Mouse (Mus musculus) heart, postnatal 0 days (tissue): Measurements from ENCODE around the gene Olfr1440. TPM values are rescaled to one million over a fixed set of nuclear protein-coding genes. Genes with fewer than 3 reads are reported as not detected.

Source experiments
- ATAC-seq: fragments of 200-750 bp; cut with Nextera tagmentation; 2 replicates; pipeline ENCODE4 v1.8.0; 2017; ENCODE audit warnings: low read depth, moderate number of reproducible peaks, moderate library complexity; ENCODE audit not compliant: insufficient read depth
- DNase-seq: peaks from one replicate; pipeline ENCODE4 v3.0.0-alpha.2; 2016; ENCODE audit warnings: low spot score
- H3K27ac ChIP-seq: fragments of 300-500 bp; sonication (generic); 2 replicates; pipeline ENCODE4 v1.5.1; 2014; ENCODE audit warnings: low read depth, mild to moderate bottlenecking
- H3K27me3 ChIP-seq: fragments of 300-500 bp; sonication (generic); 2 replicates; pipeline ENCODE4 v1.6.1; 2014; ENCODE audit warnings: low read length, mixed read lengths; ENCODE audit not compliant: control insufficient read depth, insufficient read depth
- H3K36me3 ChIP-seq: fragments of 300-500 bp; sonication (generic); replicated peaks from 2 replicates; pipeline ENCODE4 v1.6.1; 2014; ENCODE audit warnings: low read length, mixed read lengths; ENCODE audit not compliant: control insufficient read depth, insufficient read depth
- H3K4me1 ChIP-seq: fragments of 300-500 bp; sonication (generic); 2 replicates; pipeline ENCODE4 v1.6.1; 2014; ENCODE audit warnings: antibody characterized with exemption; ENCODE audit not compliant: control insufficient read depth, insufficient read depth
- H3K4me2 ChIP-seq: fragments of 300-500 bp; sonication (generic); 2 replicates; pipeline ENCODE4 v1.6.1; 2014; ENCODE audit warnings: low read depth, mild to moderate bottlenecking, low read length, moderate library complexity
- H3K4me3 ChIP-seq: fragments of 300-500 bp; sonication (generic); 2 replicates; pipeline ENCODE4 v1.5.1; 2014; ENCODE audit warnings: low read depth, low read length
- H3K9ac ChIP-seq: fragments of 300-500 bp; sonication (generic); replicated peaks from 2 replicates; pipeline ENCODE4 v1.6.1; 2014; ENCODE audit warnings: low read depth, low read length, mixed read lengths
- H3K9me3 ChIP-seq: fragments of 300-500 bp; sonication (generic); replicated peaks from 2 replicates; pipeline ENCODE4 v1.6.1; 2016; ENCODE audit warnings: low read length; ENCODE audit not compliant: control insufficient read depth
- CTCF ChIP-seq: IDR thresholded peaks from 2 replicates; pipeline ENCODE4 v1.5.1; 2016; ENCODE audit warnings: antibody characterized with exemption, control low read depth, low read depth
- EP300 ChIP-seq: IDR thresholded peaks from 2 replicates; pipeline ENCODE4 v1.6.1; 2016; ENCODE audit warnings: antibody characterized with exemption, low read depth
- WGBS: fragments of 180-500 bp; shearing (Covaris S2); extraction: QIAGEN DNeasy Blood & Tissue Kit; methylation state at CpG from one replicate; pipeline ENCODE4 v1.1.7; 2014; 5-methylcytosine and 5-hydroxymethylcytosine counted together
- polyA plus RNA-seq: library from polyadenylated mRNA; unstranded; fragments of >200 nt; fragmentation: Nextera tagmentation; extraction: Ambion mirVana; gene quantifications from 2 replicates; pipeline ENCODE4 v1.2.1, GENCODE M21; 2015
- total RNA-seq: library from RNA; depleted of rRNA; stranded (reverse); fragments of >200 nt; gene quantifications from 2 replicates; pipeline ENCODE4 v1.2.3, GENCODE M21; 2014; ENCODE audit warnings: low replicate concordance; rRNA removed

Olfr1440 gene
- total and polyA plus RNA-seq, 2 experiments from 2014 or later, result not detected

DNA sequence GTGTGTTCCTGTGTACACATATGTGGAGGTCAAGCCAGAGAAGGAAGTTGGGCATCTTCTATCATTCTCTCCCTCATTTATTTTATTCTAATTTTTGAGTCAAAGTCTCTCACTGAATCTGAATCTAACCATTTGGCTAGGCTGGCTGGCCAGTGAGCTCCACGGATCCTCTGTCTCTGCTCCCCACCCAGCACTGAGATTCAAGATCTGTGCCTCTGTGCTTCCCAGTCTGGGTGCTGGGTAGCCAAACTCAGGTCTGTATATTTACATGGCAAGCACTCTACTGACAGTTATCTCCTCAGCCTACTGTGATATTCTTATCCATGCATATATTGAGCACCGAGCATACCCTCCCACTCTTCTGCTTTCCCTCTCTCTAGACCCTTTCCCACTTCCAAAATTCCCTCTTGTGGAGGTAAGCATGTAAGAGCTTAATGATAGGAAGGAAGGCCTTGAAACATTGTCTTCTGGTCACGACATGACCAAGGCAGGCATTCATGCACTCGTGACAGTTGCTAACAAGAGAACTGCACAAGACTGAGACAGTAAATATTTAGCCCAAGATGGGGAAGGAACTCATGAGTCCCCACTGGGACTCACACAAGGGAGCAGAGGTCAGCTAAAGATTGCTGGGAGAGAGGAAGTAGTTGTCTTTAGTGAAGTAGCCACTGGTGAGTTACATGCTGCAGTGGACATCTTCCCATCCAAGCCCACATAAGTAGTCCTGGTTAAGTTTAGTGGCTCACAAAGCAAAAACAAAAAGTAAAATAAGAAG, 48.9 kb downstream of the Olfr1440 start:
- Histone ChIP-seq H3K4me2 (no peak overlapping the region), H3K9me3 (no peaks in the 10 kb centered on the region), H3K4me3 (no peak overlapping the region), H3K4me1 (no peaks in the 10 kb centered on the region), H3K27ac (no peak overlapping the region), H3K9ac (no peak overlapping the region), H3K36me3 (no peaks in the 10 kb centered on the region), H3K27me3 (no peaks in the 10 kb centered on the region)
- no peak for TF ChIP-seq CTCF
- 63% methylated on average over 4 of the region's 4 CpGs for WGBS
- no peak for ATAC-seq
- no peak for DNase-seq

DNA sequence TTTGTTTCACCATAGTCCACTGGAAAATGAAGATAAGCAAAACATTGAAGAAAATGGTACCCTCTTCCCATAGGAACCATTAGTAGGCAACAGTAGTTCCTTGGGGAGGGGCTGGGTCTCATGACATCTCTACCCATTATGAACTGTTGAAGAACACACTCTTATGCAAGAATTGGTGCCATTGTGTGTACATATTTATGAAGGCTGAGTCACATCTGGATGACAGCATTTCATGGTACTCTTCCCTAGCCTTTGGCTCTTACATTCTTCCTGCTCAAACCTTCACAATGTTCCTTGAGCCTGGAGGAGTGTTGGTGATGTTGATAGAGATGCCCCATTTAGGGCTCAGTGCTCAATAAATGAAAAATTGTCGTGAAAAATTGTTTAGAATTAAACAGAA, 52.5 kb downstream of the Olfr1440 start:
- H3K9ac ChIP-seq, result no peak overlapping the region
- no peak overlapping the region for H3K4me3 ChIP-seq
- no peak for TF ChIP-seq CTCF
- TF ChIP-seq EP300, result no peak
- 42% methylated on average over 1 of the region's 1 CpGs for WGBS
- ATAC-seq (no peak), DNase-seq (no peak)
- no peaks in the 10 kb centered on the region for H3K36me3 ChIP-seq
- H3K9me3 ChIP-seq, result no peaks in the 10 kb centered on the region
- H3K4me2 ChIP-seq, result no peak overlapping the region
- H3K4me1 ChIP-seq, result no peaks in the 10 kb centered on the region
- no peak overlapping the region for H3K27ac ChIP-seq
- H3K27me3 ChIP-seq, result no peaks in the 10 kb centered on the region

DNA sequence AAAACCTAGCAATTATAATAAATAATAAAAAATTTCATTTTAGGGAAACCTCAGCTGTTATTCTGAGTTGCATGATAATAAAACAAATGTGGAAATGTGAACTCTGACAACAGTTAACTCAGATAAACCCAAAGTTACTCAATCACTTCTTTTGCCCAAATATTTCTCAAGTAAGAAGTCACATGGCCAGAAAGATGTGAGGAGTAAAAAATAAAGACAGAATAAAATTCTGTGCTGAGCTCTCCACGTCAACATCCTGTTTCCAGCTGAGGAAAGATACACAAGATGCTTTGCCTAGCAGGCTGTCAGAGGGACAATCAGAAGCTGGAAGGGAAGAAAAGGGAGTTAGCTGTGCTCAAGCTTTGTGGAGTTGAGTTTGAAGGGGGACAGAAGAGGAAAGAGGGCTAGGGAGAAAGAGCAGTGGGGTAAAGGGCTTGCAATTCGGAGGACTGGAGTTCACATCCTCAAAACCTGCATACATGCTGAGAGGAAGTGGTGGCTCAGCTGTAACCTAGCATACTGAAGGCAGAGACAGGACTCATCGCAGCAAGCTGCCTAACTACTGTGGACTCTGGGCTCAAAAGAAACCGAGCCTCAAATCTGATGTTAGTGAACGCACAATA, 53.1 kb downstream of the Olfr1440 start:
- Histone ChIP-seq H3K4me3 (no peak overlapping the region), H3K9ac (no peak overlapping the region), H3K27me3 (no peaks in the 10 kb centered on the region), H3K9me3 (no peaks in the 10 kb centered on the region), H3K4me2 (no peak overlapping the region), H3K4me1 (no peaks in the 10 kb centered on the region), H3K27ac (no peak overlapping the region), H3K36me3 (no peaks in the 10 kb centered on the region)
- no peak for DNase-seq
- TF ChIP-seq CTCF, result no peak
- TF ChIP-seq EP300, result no peak
- 59% methylated on average over 5 of the region's 5 CpGs for WGBS
- no peak for ATAC-seq

DNA sequence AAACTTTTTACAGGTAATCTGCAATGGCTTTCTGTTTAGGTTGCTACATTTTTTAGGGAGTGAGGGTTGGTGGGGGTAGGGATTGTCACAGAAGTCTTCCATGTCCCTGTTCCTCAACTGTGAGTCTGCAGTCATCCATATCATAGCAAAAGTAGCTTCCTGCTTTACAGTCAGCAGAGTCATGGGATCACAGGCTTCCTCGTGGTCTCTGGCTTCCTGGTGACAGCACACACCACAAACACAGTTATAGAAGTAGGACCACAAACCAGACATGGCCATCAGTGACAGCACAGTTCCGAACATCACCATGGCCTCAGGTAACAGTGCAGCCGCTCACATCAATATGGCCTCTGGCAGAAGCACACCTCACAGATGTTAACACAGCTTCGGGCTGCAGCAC, 55.5 kb downstream of the Olfr1440 start:
- DNase-seq (no peak), ATAC-seq (no peak)
- H3K4me1 ChIP-seq, result no peaks in the 10 kb centered on the region
- no peak overlapping the region for H3K4me3 ChIP-seq
- no peaks in the 10 kb centered on the region for H3K9me3 ChIP-seq
- no peak overlapping the region for H3K27ac ChIP-seq
- no peak overlapping the region for H3K9ac ChIP-seq
- no peaks in the 10 kb centered on the region for H3K27me3 ChIP-seq
- 59% methylated on average over 4 of the region's 4 CpGs for WGBS
- H3K4me2 ChIP-seq, result no peak overlapping the region
- H3K36me3 ChIP-seq, result no peaks in the 10 kb centered on the region
- no peak for TF ChIP-seq EP300
- no peak for TF ChIP-seq CTCF

DNA sequence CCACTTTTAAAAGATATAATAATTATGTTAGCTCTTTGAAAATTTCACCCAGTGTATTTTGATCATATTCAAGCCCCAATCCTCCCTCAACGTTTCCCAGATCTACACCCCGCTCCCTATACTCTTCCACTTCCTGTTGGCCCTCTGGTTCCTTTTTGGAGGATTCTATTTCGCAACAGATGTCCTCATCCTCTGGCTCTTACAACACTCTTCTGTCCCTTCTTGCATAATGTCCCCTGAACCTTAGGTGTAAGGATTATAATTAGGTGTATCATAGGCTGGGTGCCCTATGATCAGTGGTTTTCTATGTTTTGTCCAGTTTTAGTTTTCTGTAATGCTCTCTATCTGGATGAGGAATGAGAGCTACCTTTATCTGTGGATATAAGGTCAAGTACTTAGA, 57.9 kb downstream of the Olfr1440 start:
- DNase-seq (no peak), ATAC-seq (no peak)

More for the DNA sequence above, 57.9 kb downstream of the Olfr1440 start:
- Histone ChIP-seq H3K9me3 (no peaks in the 10 kb centered on the region), H3K27ac (no peak overlapping the region), H3K4me1 (no peaks in the 10 kb centered on the region), H3K9ac (no peak overlapping the region), H3K36me3 (no peaks in the 10 kb centered on the region), H3K27me3 (no peaks in the 10 kb centered on the region), H3K4me2 (no peak overlapping the region), H3K4me3 (no peak overlapping the region)
- TF ChIP-seq CTCF, result no peak
- TF ChIP-seq EP300, result no peak
- WGBS, result 67% methylated on average over 3 of the region's 3 CpGs

Other genes with a start within 250 kb of the Olfr1440 start
- gene Olfr1555-ps1, start 217.2 kb upstream of the Olfr1440 start, total RNA-seq, result not detected in 2 replicates
- gene Olfr1555-ps1, start 217.2 kb upstream of the Olfr1440 start, polyA plus RNA-seq, result not detected in 2 replicates
- not detected in 2 replicates for gene Olfr1431, start 186.6 kb upstream of the Olfr1440 start, total RNA-seq
- not detected in 2 replicates for gene Olfr1431, start 186.6 kb upstream of the Olfr1440 start, polyA plus RNA-seq
- not detected in 2 replicates for gene Olfr1432, start 154.7 kb upstream of the Olfr1440 start, total RNA-seq
- not detected in 2 replicates for gene Olfr1432, start 154.7 kb upstream of the Olfr1440 start, polyA plus RNA-seq
- gene Olfr262, start 145.6 kb upstream of the Olfr1440 start, total RNA-seq, result not detected in 2 replicates
- gene Olfr262, start 145.6 kb upstream of the Olfr1440 start, polyA plus RNA-seq, result not detected in 2 replicates
- gene Olfr235, start 126.2 kb upstream of the Olfr1440 start, total RNA-seq, result not detected in 2 replicates
- not detected in 2 replicates for gene Olfr235, start 126.2 kb upstream of the Olfr1440 start, polyA plus RNA-seq
- gene Olfr1434, start 107.4 kb upstream of the Olfr1440 start, total RNA-seq, result not detected in 2 replicates
- gene Olfr1434, start 107.4 kb upstream of the Olfr1440 start, polyA plus RNA-seq, result not detected in 2 replicates
- gene Olfr1436, start 88.1 kb upstream of the Olfr1440 start, total RNA-seq, result not detected in 2 replicates
- not detected in 2 replicates for gene Olfr1436, start 88.1 kb upstream of the Olfr1440 start, polyA plus RNA-seq
- gene Olfr1437, start 62.2 kb upstream of the Olfr1440 start, total RNA-seq, result not detected in 2 replicates
- gene Olfr1437, start 62.2 kb upstream of the Olfr1440 start, polyA plus RNA-seq, result not detected in 2 replicates
- not detected in 2 replicates for gene Olfr1438-ps1, start 51.4 kb upstream of the Olfr1440 start, total RNA-seq
- gene Olfr1438-ps1, start 51.4 kb upstream of the Olfr1440 start, polyA plus RNA-seq, result not detected in 2 replicates
- gene Olfr1441, start 30.2 kb downstream of the Olfr1440 start, total RNA-seq, result not detected in 2 replicates
- gene Olfr1441, start 30.2 kb downstream of the Olfr1440 start, polyA plus RNA-seq, result not detected in 2 replicates
- gene Pfpl, start 40.6 kb downstream of the Olfr1440 start, total RNA-seq, result not detected in 2 replicates
- gene Pfpl, start 40.6 kb downstream of the Olfr1440 start, polyA plus RNA-seq, result not detected in 2 replicates
- gene Mpeg1, start 73.5 kb downstream of the Olfr1440 start, total RNA-seq, result 0.46 and 3.6 TPM in 2 replicates
- gene Mpeg1, start 73.5 kb downstream of the Olfr1440 start, polyA plus RNA-seq, result 0.36 and 0.37 TPM in 2 replicates
- 1.5 and 3.8 TPM in 2 replicates for gene Dtx4, start 114.2 kb downstream of the Olfr1440 start, total RNA-seq
- gene Dtx4, start 114.2 kb downstream of the Olfr1440 start, polyA plus RNA-seq, result 1.2 and 1.3 TPM in 2 replicates
- 8.4 and 9.3 TPM in 2 replicates for gene Fam111a, start 158.5 kb downstream of the Olfr1440 start, total RNA-seq
- 6.6 and 8.6 TPM in 2 replicates for gene Fam111a, start 158.5 kb downstream of the Olfr1440 start, polyA plus RNA-seq
- not detected in 2 replicates for gene Gm4952, start 212.7 kb downstream of the Olfr1440 start, total RNA-seq
- gene Gm4952, start 212.7 kb downstream of the Olfr1440 start, polyA plus RNA-seq, result 0.14 TPM in 1 of 2 replicates, not detected in the other
- gene Glyat, start 246.0 kb downstream of the Olfr1440 start, total RNA-seq, result not detected in 2 replicates
- not detected in 2 replicates for gene Glyat, start 246.0 kb downstream of the Olfr1440 start, polyA plus RNA-seq